Mouse (Mus musculus): Measurements from ENCODE around the gene Gm6993. TPM values are rescaled to one million over a fixed set of nuclear protein-coding genes. Genes with fewer than 3 reads are reported as not detected.

The Gm6993 gene
- polyA plus RNA-seq, 1 experiment from 2014 or later = not detected

DNA sequence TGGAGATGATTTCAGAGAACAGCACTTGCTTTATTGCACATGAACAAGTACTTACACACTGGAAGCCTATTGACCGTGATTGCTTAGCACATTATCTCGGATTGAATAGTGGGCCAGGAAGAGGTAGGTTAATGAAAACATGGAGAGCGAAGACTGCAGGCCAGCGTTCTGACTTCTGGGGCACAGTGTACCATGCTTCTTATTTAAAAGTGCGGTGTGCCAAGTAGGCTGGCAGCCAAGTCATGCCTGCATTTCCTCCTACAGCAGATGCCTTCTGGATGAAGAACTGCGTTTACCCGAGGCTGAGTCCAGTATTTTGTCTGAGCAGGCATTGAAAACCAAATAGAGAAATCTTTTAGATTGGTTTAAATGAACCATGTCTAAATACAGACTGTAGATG lies 27.0 kb upstream of the Gm6993 start:
- H3K36me3 ChIP-seq (ENCODE audit: control insufficient read depth, insufficient read depth, low read length) = no peaks in the 10 kb centered on the region
- no peak for DNase-seq (ENCODE audit: low spot score)
- H3K9me3 ChIP-seq (ENCODE audit: control insufficient read depth, low read length) = no peaks in the 10 kb centered on the region
- no peaks in the 10 kb centered on the region for H3K4me1 ChIP-seq (replicated peaks; ENCODE audit: control insufficient read depth, insufficient read depth, low read length)
- no peak overlapping the region for H3K4me2 ChIP-seq (ENCODE audit: low read depth, low read length, severe bottlenecking)
- no peaks in the 10 kb centered on the region for H3K27me3 ChIP-seq (ENCODE audit: control insufficient read depth, insufficient read depth, low read length)
- no peak for ATAC-seq (replicated peaks; ENCODE audit: low FRiP score)
- H3K9ac ChIP-seq (ENCODE audit: low read length) = no peak overlapping the region
- WGBS = 90% methylated on average over 7 of the region's 7 CpGs
- no peak overlapping the region for H3K27ac ChIP-seq (ENCODE audit: low read depth, low read length)
- H3K4me3 ChIP-seq (ENCODE audit: low read depth, low read length) = no peak overlapping the region

DNA sequence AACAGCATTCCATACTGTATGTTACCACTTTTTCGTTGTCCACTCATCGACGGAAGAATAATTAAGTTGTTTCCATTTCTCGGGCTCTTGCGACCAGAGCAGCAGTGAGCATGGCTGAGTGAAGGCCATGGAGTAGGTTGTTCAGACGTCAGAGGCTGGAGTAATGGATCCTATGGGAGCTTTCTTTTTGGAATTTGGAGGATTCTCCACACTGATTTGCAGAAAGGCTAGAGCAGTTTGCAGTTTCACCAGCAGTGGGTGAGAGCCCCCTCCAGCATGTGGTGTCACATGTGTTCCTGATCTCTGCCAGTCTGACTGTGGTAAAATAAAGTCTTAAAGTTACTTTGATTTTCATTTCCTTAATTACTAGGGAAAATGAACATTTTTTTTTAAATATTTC lies 25.6 kb upstream of the Gm6993 start:
- Histone ChIP-seq H3K4me3 (ENCODE audit: low read depth, low read length) (no peak overlapping the region), H3K36me3 (ENCODE audit: control insufficient read depth, insufficient read depth, low read length) (no peaks in the 10 kb centered on the region), H3K27ac (ENCODE audit: low read depth, low read length) (no peak overlapping the region), H3K27me3 (ENCODE audit: control insufficient read depth, insufficient read depth, low read length) (no peaks in the 10 kb centered on the region), H3K9me3 (ENCODE audit: control insufficient read depth, low read length) (no peaks in the 10 kb centered on the region), H3K4me1 (replicated peaks; ENCODE audit: control insufficient read depth, insufficient read depth, low read length) (no peaks in the 10 kb centered on the region), H3K4me2 (ENCODE audit: low read depth, low read length, severe bottlenecking) (no peak overlapping the region), H3K9ac (ENCODE audit: low read length) (no peak overlapping the region)
- ATAC-seq (replicated peaks; ENCODE audit: low FRiP score) (no peak), DNase-seq (ENCODE audit: low spot score) (no peak)
- WGBS = 88% methylated on average over 6 of the region's 6 CpGs

DNA sequence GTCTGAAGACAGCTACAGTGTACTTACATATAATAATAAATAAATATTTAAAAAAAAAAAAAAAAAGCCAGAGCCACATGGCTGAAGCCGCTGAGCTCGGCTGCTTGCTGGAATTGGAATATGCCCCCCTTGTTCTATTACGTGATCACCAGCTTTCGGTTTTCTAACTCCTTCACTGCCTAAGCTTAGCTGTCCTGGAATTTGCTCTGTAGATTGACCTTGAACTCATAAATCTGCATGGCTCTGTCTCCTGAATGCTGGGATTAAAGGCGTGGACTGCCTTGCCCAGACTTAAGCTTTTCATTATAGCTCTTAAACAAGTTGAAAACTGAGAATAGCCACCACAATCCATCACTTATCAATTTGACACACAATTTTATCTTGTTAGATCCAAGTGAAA lies 23.3 kb upstream of the Gm6993 start:
- H3K4me1 ChIP-seq (replicated peaks; ENCODE audit: control insufficient read depth, insufficient read depth, low read length) = no peaks in the 10 kb centered on the region
- no peaks in the 10 kb centered on the region for H3K9me3 ChIP-seq (ENCODE audit: control insufficient read depth, low read length)
- H3K4me3 ChIP-seq (ENCODE audit: low read depth, low read length) = no peak overlapping the region
- no peaks in the 10 kb centered on the region for H3K36me3 ChIP-seq (ENCODE audit: control insufficient read depth, insufficient read depth, low read length)
- no peak overlapping the region for H3K27ac ChIP-seq (ENCODE audit: low read depth, low read length)
- H3K4me2 ChIP-seq (ENCODE audit: low read depth, low read length, severe bottlenecking) = no peak overlapping the region
- WGBS = 79% methylated on average over 5 of the region's 5 CpGs
- DNase-seq (ENCODE audit: low spot score) (no peak), ATAC-seq (replicated peaks; ENCODE audit: low FRiP score) (no peak)
- H3K27me3 ChIP-seq (ENCODE audit: control insufficient read depth, insufficient read depth, low read length) = no peaks in the 10 kb centered on the region
- H3K9ac ChIP-seq (ENCODE audit: low read length) = no peak overlapping the region

DNA sequence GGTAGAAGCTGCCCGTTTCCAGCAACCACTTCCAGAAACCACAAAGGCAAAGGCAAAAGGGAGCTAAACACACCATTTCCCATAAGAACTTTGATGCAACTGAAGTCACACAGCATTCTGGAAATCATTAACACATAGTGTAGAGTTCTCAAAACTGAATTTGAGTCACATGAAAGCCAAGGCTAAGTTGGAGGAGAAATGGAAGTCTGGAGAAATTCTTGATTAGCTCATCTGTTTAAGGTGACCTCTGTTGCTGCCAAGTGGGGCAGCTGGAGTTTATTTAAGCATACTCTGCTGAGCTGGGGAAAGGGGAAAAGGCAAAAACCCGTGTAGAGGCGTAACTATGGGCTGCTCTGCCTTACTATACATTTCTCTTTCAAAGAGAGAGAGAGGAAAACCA lies 21.8 kb upstream of the Gm6993 start:
- H3K4me3 ChIP-seq (ENCODE audit: low read depth, low read length) = no peak overlapping the region
- no peaks in the 10 kb centered on the region for H3K9me3 ChIP-seq (ENCODE audit: control insufficient read depth, low read length)
- H3K27ac ChIP-seq (ENCODE audit: low read depth, low read length) = no peak overlapping the region
- no peak overlapping the region for H3K4me2 ChIP-seq (ENCODE audit: low read depth, low read length, severe bottlenecking)
- WGBS = 69% methylated on average over 3 of the region's 3 CpGs
- no peaks in the 10 kb centered on the region for H3K27me3 ChIP-seq (ENCODE audit: control insufficient read depth, insufficient read depth, low read length)
- H3K36me3 ChIP-seq (ENCODE audit: control insufficient read depth, insufficient read depth, low read length) = no peaks in the 10 kb centered on the region
- no peak for ATAC-seq (replicated peaks; ENCODE audit: low FRiP score)
- H3K4me1 ChIP-seq (replicated peaks; ENCODE audit: control insufficient read depth, insufficient read depth, low read length) = 0 out of 2 replicates have a peak, but pooled peaks cover 2% of the 10 kb centered on the region
- H3K9ac ChIP-seq (ENCODE audit: low read length) = no peak overlapping the region
- no peak for DNase-seq (ENCODE audit: low spot score)

DNA sequence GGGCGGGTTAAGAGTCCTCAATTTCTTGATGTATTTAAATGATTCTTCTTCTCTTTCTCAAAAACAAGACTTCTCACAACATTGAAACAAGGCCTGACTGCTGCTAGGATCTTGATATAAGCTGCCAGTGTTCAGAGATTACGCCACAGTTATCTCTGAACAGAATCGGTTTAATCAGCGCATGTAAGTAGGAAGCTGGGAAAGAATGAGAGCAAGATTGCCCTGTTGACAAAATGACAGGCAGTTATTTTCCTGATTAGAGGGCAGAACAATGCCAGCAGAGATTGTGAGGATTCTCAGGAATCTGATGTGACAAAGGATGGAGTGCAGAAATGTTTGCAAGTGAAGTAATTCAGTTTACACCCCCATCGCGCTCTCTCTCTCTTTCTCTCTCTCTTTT lies 19.0 kb upstream of the Gm6993 start:
- H3K9ac ChIP-seq (ENCODE audit: low read length) = no peak overlapping the region
- H3K27me3 ChIP-seq (ENCODE audit: control insufficient read depth, insufficient read depth, low read length) = no peaks in the 10 kb centered on the region
- H3K27ac ChIP-seq (ENCODE audit: low read depth, low read length) = no peak overlapping the region
- DNase-seq (ENCODE audit: low spot score) = no peak
- no peak overlapping the region for H3K4me2 ChIP-seq (ENCODE audit: low read depth, low read length, severe bottlenecking)
- WGBS = 70% methylated on average over 6 of the region's 6 CpGs
- no peak for ATAC-seq (replicated peaks; ENCODE audit: low FRiP score)
- H3K4me1 ChIP-seq (replicated peaks; ENCODE audit: control insufficient read depth, insufficient read depth, low read length) = 0 out of 2 replicates have a peak, but pooled peaks cover 2% of the 10 kb centered on the region
- H3K4me3 ChIP-seq (ENCODE audit: low read depth, low read length) = no peak overlapping the region
- no peaks in the 10 kb centered on the region for H3K9me3 ChIP-seq (ENCODE audit: control insufficient read depth, low read length)
- H3K36me3 ChIP-seq (ENCODE audit: control insufficient read depth, insufficient read depth, low read length) = no peaks in the 10 kb centered on the region

DNA sequence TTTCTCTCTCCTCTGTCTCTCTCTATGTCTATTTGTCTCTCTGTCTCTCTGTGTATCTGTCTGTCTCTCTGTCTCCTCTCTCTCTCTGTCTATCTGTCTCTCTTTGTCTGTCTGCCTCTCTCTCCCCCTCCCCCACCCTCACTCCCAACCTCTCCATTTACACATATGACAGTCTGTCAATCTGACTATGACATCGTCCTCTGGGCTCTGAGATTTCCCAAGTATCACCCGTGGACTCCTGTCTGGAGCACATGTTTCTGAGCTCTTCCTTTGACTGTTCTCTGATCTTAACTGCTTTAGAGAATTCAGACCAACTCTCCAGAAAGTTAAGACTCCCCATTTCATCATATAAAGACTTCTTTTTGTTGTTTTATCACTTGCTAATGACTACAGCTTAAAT lies 18.3 kb upstream of the Gm6993 start:
- Histone ChIP-seq H3K4me3 (ENCODE audit: low read depth, low read length) (no peak overlapping the region), H3K9me3 (ENCODE audit: control insufficient read depth, low read length) (no peaks in the 10 kb centered on the region), H3K4me2 (ENCODE audit: low read depth, low read length, severe bottlenecking) (no peak overlapping the region), H3K4me1 (replicated peaks; ENCODE audit: control insufficient read depth, insufficient read depth, low read length) (0 out of 2 replicates have a peak, but pooled peaks cover 2% of the 10 kb centered on the region), H3K36me3 (ENCODE audit: control insufficient read depth, insufficient read depth, low read length) (no peaks in the 10 kb centered on the region), H3K27me3 (ENCODE audit: control insufficient read depth, insufficient read depth, low read length) (no peaks in the 10 kb centered on the region), H3K9ac (ENCODE audit: low read length) (no peak overlapping the region), H3K27ac (ENCODE audit: low read depth, low read length) (no peak overlapping the region)
- ATAC-seq (replicated peaks; ENCODE audit: low FRiP score) (no peak; the same call in 1 of the 2 replicates), DNase-seq (ENCODE audit: low spot score) (no peak)
- WGBS = 15% methylated on average over 2 of the region's 2 CpGs

DNA sequence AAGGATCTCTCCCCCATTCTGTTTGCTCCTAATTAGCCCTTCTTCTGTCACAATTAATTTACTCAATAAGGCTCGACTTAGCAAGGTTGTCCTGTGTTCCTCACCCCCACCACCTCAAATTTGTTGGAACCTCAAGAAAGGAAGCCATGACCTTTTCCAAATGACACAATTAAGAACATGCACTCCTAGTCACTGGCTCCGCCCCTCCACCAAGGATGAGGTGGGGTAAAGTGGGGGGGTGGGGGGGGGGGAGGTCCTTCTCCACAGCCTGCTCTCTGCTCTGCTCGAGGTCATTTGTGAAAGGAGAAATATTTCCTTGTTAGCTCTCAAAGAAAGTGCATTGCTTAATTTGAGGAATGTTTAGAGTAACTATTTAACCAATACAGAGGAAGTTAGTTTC lies 17.8 kb upstream of the Gm6993 start:
- no peaks in the 10 kb centered on the region for H3K27me3 ChIP-seq (ENCODE audit: control insufficient read depth, insufficient read depth, low read length)
- no peak overlapping the region for H3K27ac ChIP-seq (ENCODE audit: low read depth, low read length)
- ATAC-seq (replicated peaks; ENCODE audit: low FRiP score) (peak; percentile 66; the same call in 1 of the 2 replicates), DNase-seq (ENCODE audit: low spot score) (peak; percentile 65)
- no peak overlapping the region for H3K9ac ChIP-seq (ENCODE audit: low read length)
- H3K4me3 ChIP-seq (ENCODE audit: low read depth, low read length) = no peak overlapping the region
- WGBS = 12% methylated on average over 3 of the region's 3 CpGs
- H3K4me1 ChIP-seq (replicated peaks; ENCODE audit: control insufficient read depth, insufficient read depth, low read length) = 0 out of 2 replicates have a peak, but pooled peaks cover 2% of the 10 kb centered on the region
- no peaks in the 10 kb centered on the region for H3K9me3 ChIP-seq (ENCODE audit: control insufficient read depth, low read length)
- no peaks in the 10 kb centered on the region for H3K36me3 ChIP-seq (ENCODE audit: control insufficient read depth, insufficient read depth, low read length)
- no peak overlapping the region for H3K4me2 ChIP-seq (ENCODE audit: low read depth, low read length, severe bottlenecking)

DNA sequence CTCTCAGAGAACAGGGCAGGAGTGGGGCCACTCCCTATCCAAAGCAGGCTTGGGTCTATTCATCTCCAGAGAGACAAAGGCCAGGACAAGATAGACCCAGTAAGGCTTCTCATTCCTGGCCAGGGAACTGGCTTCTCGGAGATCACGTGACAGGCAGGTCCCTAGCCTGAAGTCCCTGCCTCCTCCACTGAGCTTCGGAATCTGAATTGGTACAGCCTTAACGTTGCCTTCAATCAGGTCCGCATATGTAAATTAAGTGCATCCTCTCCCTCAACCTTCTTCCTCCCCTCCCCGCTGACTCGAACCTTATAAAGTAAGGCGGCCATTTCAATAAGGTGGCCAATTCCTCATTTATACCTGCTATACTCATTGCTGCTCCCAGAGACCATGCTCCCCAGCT lies 15.1 kb upstream of the Gm6993 start:
- H3K9ac ChIP-seq (ENCODE audit: low read length) = no peak overlapping the region
- 0 out of 2 replicates have a peak, but pooled peaks cover 2% of the 10 kb centered on the region for H3K4me1 ChIP-seq (replicated peaks; ENCODE audit: control insufficient read depth, insufficient read depth, low read length)
- H3K27ac ChIP-seq (ENCODE audit: low read depth, low read length) = no peak overlapping the region
- ATAC-seq (replicated peaks; ENCODE audit: low FRiP score) = 0 out of 2 replicates have a peak, but pooled peaks have one; percentile 24
- H3K36me3 ChIP-seq (ENCODE audit: control insufficient read depth, insufficient read depth, low read length) = no peaks in the 10 kb centered on the region
- no peak overlapping the region for H3K4me2 ChIP-seq (ENCODE audit: low read depth, low read length, severe bottlenecking)
- 35% methylated on average over 8 of the region's 8 CpGs for WGBS
- H3K4me3 ChIP-seq (ENCODE audit: low read depth, low read length) = no peak overlapping the region
- no peak for DNase-seq (ENCODE audit: low spot score)
- H3K27me3 ChIP-seq (ENCODE audit: control insufficient read depth, insufficient read depth, low read length) = no peaks in the 10 kb centered on the region
- no peaks in the 10 kb centered on the region for H3K9me3 ChIP-seq (ENCODE audit: control insufficient read depth, low read length)

DNA sequence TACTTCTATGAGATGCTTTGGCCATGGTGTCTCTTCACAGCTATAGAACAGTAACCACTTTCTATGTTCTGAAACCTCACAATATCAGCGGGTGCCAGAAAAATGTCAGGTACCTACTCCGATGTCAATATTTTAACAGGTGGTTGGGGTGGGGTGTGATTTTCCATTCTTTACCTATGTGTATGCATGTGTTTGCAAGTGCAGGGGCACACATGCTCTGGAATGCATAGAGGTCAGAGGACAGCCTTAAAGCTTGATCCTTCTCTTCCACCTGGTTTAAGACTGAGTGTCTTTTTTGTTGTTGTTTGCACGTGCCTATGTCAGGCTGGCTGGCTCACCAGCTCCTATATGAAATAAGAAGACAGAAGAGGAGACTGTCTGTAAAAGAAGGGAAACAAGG lies 13.4 kb upstream of the Gm6993 start:
- WGBS = 80% methylated on average over 3 of the region's 3 CpGs
- no peak for ATAC-seq (replicated peaks; ENCODE audit: low FRiP score)
- H3K9ac ChIP-seq (ENCODE audit: low read length) = no peak overlapping the region
- H3K4me1 ChIP-seq (replicated peaks; ENCODE audit: control insufficient read depth, insufficient read depth, low read length) = 0 out of 2 replicates have a peak, but pooled peaks cover 2% of the 10 kb centered on the region
- no peaks in the 10 kb centered on the region for H3K36me3 ChIP-seq (ENCODE audit: control insufficient read depth, insufficient read depth, low read length)
- H3K9me3 ChIP-seq (ENCODE audit: control insufficient read depth, low read length) = no peaks in the 10 kb centered on the region
- no peak overlapping the region for H3K4me3 ChIP-seq (ENCODE audit: low read depth, low read length)
- H3K4me2 ChIP-seq (ENCODE audit: low read depth, low read length, severe bottlenecking) = no peak overlapping the region
- H3K27ac ChIP-seq (ENCODE audit: low read depth, low read length) = no peak overlapping the region
- DNase-seq (ENCODE audit: low spot score) = no peak
- H3K27me3 ChIP-seq (ENCODE audit: control insufficient read depth, insufficient read depth, low read length) = no peaks in the 10 kb centered on the region

Measured in forebrain, embryonic 11.5 days (tissue).